Mouse (Mus musculus) left cerebral cortex, postnatal 36 days (tissue): ENCODE measurements at regions not wholly inside any gene's neighbourhood (a gene's known extent, or its start where the extent isn't known, plus 50 kb on each side); places are given as distances from the start of the nearest gene placed in this dataset.

Experiments
- DNase-seq, 2 experiments: peaks; one replicate each; pipeline ENCODE4 v3.0.0; 2021 to 2022; ENCODE audit warnings: low spot score in 2 of 2, mixed read lengths in 1 of 2
- intact Hi-C: fragments of 180-260 bp; cut with DNase I; formaldehyde crosslinking; loops from one replicate; pipeline ENCODE4 v1.15.1; 2025

- intact Hi-C loops = no loop called here
- no peak for DNase-seq
Observed at GRCm38 (mm10) chr7:124957329-124957728, 487.1 kb upstream of the Kdm8 start.

GRCm38 (mm10) chr7:124974870-124975488 is 469.5 kb upstream of the Kdm8 start:
- DNase-seq = no peak
- intact Hi-C loops = no loop called here

GRCm38 (mm10) chr7:124989456-124989855 is 455.0 kb upstream of the Kdm8 start:
- no peak for DNase-seq

GRCm38 (mm10) chr7:124990695-124991094 is 453.8 kb upstream of the Kdm8 start:
- peak in 1 of 2 experiments; percentile 31 for DNase-seq
- intact Hi-C loops = no loop called here

More at GRCm38 (mm10) chr7:124989456-124989855, 455.0 kb upstream of the Kdm8 start:
- intact Hi-C loops = no loop called here

- intact Hi-C loops = no loop called here
- DNase-seq = peak in 1 of 2 experiments; percentile 15
Observed at GRCm38 (mm10) chr7:124996538-124996937, 447.9 kb upstream of the Kdm8 start.

GRCm38 (mm10) chr7:125000669-125001068 is 443.8 kb upstream of the Kdm8 start:
- intact Hi-C loops = no loop called here
- no peak for DNase-seq

- DNase-seq = peak; percentile 27 to 44
- intact Hi-C loops = no loop called here
Observed at GRCm38 (mm10) chr7:125005638-125006037, 438.8 kb upstream of the Kdm8 start.

- intact Hi-C loops = no loop called here
- DNase-seq = no peak
Observed at GRCm38 (mm10) chr7:125019259-125019658, 425.2 kb upstream of the Kdm8 start.

GRCm38 (mm10) chr7:125024944-125025343 is 419.5 kb upstream of the Kdm8 start:
- intact Hi-C loops = no loop called here
- DNase-seq = no peak

GRCm38 (mm10) chr7:125033778-125034177 is 410.7 kb upstream of the Kdm8 start:
- peak in 1 of 2 experiments; percentile 4 for DNase-seq
- intact Hi-C loops = no loop called here

- no peak for DNase-seq
- intact Hi-C loops = no loop called here
Observed at GRCm38 (mm10) chr7:125034196-125034595, 410.3 kb upstream of the Kdm8 start.

GRCm38 (mm10) chr7:125036098-125036991 is 408.1 kb upstream of the Kdm8 start:
- DNase-seq = no peak
- intact Hi-C loops = no loop called here

GRCm38 (mm10) chr7:125038840-125039239 is 405.6 kb upstream of the Kdm8 start:
- DNase-seq = no peak
- intact Hi-C loops = no loop called here

- intact Hi-C loops = no loop called here
- DNase-seq = no peak
Observed at GRCm38 (mm10) chr7:125055951-125056625, 388.4 kb upstream of the Kdm8 start.

- intact Hi-C loops = no loop called here
Observed at GRCm38 (mm10) chr7:125102464-125102863, 342.0 kb upstream of the Kdm8 start.

GRCm38 (mm10) chr7:125104011-125104410 is 340.5 kb upstream of the Kdm8 start:
- intact Hi-C loops = no loop called here

More at GRCm38 (mm10) chr7:125102464-125102863, 342.0 kb upstream of the Kdm8 start:
- no peak for DNase-seq

GRCm38 (mm10) chr7:125112820-125113273 is 331.6 kb upstream of the Kdm8 start:
- intact Hi-C loops = no loop called here
- no peak for DNase-seq

More at GRCm38 (mm10) chr7:125104011-125104410, 340.5 kb upstream of the Kdm8 start:
- no peak for DNase-seq

GRCm38 (mm10) chr7:125115322-125115996 is 329.0 kb upstream of the Kdm8 start:
- peak; percentile 15 to 25 for DNase-seq
- intact Hi-C loops = no loop called here

- intact Hi-C loops = no loop called here
- peak; percentile 34 to 40 for DNase-seq
Observed at GRCm38 (mm10) chr7:125117173-125117572, 327.3 kb upstream of the Kdm8 start.

- DNase-seq = no peak
Observed at GRCm38 (mm10) chr7:125129187-125129586, 315.3 kb upstream of the Kdm8 start.

More at GRCm38 (mm10) chr7:125129187-125129586, 315.3 kb upstream of the Kdm8 start:
- intact Hi-C loops = no loop called here
